Mouse (Mus musculus): ENCODE measurements around the gene Sh3glb1. TPM values are rescaled to one million over a fixed set of nuclear protein-coding genes. Genes with fewer than 3 reads are reported as not detected.

Sh3glb1 gene
- polyA plus RNA-seq (2017; shearing (Covaris generic)): 54.2 TPM

DNA sequence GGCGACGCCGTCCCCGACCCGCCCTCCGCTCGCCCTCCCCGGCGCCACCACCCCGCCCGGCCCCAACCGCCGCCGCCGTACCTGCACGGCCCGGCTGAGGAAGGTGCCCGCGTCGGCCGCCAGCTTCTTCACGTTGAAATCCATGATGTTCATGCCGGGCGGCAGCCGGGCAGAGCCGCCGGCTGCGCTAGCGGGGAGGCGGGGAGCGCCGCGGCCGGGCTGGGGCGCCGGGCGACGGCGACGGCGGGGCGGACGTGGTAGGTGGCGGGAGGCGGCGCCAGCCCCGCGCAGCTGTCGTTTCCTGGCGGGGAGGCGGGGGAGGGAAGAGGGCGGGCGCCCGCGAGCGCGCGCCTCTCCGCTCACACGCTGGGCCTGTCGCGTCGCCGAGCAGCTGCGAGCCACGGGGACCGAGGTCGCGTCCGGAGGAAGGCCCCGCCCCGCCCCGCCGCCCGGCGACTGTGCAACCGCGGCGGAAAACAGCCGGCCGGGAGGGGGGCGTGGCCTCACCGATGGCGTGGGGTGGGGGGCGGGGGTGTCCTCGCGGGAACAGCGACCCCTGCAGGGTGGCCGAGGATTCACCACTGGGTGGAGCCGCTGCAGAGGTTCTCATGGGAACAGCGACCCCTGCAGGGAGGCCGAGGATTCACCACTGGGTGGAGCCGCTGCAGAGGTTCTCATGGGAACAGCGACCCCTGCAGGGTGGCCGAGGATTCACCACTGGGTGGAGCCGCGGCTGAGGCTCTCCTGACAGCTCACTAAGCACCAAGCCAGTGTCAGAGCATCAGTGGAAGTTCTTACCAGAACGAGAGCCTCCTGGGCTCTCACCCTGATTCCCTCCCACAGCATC, at the start of gene Sh3glb1:
Sh3glb1 (minus strand) TSS at position 435 of the 847 bp plus-strand sequence.

DNA sequence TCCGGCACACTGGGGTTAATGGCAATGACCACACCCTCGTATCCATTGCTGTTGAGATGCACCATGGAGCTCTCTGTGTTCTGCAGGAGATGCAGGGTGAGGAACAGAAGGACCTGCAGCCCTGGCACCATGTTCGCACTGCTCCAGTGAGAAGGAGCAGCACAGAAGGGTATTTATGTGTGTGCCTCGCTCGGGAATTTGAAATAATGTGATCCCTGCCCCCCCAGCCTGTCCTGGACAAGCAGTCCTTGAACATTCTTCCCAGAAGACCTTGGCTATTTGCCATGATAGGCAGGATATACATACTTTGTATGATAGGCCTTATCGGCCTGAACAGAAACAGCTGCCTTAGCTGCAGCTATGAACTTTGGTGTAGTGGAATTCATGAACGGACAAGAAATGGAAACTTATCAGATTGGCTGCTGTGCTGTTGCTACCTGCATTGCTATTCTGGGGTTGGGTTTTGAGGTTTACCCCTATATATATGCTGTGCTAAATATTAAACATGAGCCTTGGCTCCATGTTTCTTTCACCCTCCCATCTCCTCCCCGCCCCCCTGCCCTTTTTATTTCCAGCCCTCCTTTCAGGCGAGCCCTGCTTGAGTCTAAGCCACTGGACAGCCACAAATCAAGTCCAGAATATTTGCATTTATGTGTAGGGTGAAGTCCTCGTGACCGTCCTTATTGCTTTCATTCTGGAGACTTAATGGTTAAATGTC, 40.6 kb upstream of the Sh3glb1 start, which contains the start of gene Clca3a1:
Clca3a1 (minus strand) TSS at position 386 of the 718 bp plus-strand sequence.

Other genes starting within 250 kb of the Sh3glb1 start
- gene Hs2st1, start 150.2 kb downstream of the Sh3glb1 start, polyA plus RNA-seq (2017; shearing (Covaris generic)): 1.8 TPM
- 457 TPM for gene Selenof, start 150.0 kb downstream of the Sh3glb1 start, polyA plus RNA-seq (2017; shearing (Covaris generic))
- gene Clca3a1, start 40.6 kb upstream of the Sh3glb1 start, polyA plus RNA-seq (2017; shearing (Covaris generic)): not detected
- gene Clca3a2, start 99.2 kb upstream of the Sh3glb1 start, polyA plus RNA-seq (2017; shearing (Covaris generic)): not detected
- gene Clca3b, start 129.0 kb upstream of the Sh3glb1 start, polyA plus RNA-seq (2017; shearing (Covaris generic)): not detected
- not detected for gene Clca4b, start 212.2 kb upstream of the Sh3glb1 start, polyA plus RNA-seq (2017; shearing (Covaris generic))

Measured in CD4-positive, CD25-positive, alpha-beta regulatory T cell, adult 9 weeks (primary cell).